Mouse (Mus musculus): Measurements from ENCODE around the gene Zfp663.

DNA sequence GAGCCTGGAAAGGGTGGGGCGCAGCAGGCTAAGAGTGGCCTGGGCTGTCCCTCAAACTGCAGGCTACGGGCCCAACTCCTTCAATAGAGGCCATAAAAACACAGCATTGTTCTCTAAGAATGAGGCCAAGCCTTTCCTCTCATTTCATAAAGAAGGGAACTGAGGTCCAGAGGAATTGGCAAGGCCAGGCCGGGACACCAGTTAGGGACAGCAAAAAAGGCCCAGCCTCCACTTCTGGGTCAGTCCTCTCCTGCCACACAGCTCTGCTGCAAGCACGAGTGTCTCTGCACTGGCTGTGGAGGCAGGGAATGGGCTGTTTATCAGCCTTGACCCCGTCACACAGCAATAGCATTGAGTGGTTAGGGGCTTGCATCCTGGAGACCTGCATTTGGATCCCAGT is 45.0 kb downstream of the Zfp663 start:
- TF ChIP-seq ZMIZ1 (IDR thresholded peaks at IDR 0.05; ENCODE audit: low read depth, low read length) (no peak), USF1 (IDR thresholded peaks at IDR 0.05; ENCODE audit: low read depth, low read length) (no peak), CTCF (IDR thresholded peaks at IDR 0.05 in 2 of 3, conservative IDR thresholded peaks at IDR 0.05 in 1 of 3; ENCODE audit: control insufficient read depth in 1 of 3, insufficient read depth in 1 of 3, low read depth in 2 of 3, low read length in 3 of 3, poor library complexity in 1 of 3, severe bottlenecking in 1 of 3) (no peak), MAX (IDR thresholded peaks at IDR 0.05; ENCODE audit: low read length) (no peak)

Measured in MEL (cell line).